Mouse (Mus musculus) MEL (cell line): ENCODE data around the gene Dcps. TPM values are rescaled to one million over a fixed set of nuclear protein-coding genes. Genes with fewer than 3 reads are reported as not detected.

ENCODE experiments used
- DNase-seq: peaks from one replicate; pipeline ENCODE4 v3.0.0; 2011; ENCODE audit warnings: low read depth, low spot score
- H3K27ac ChIP-seq: 2 replicates; pipeline ENCODE4 v1.5.1; 2012; ENCODE audit warnings: low read depth, mild to moderate bottlenecking, control low read depth, low read length, moderate library complexity; ENCODE audit not compliant: control insufficient read depth
- H3K27me3 ChIP-seq, 2 experiments: fragments of 150-350 bp in 1 of 2; sonication (generic) in 1 of 2; 2 replicates each; pipeline ENCODE4 v1.6.1; 2012; ENCODE audit warnings: low read length in 2 of 2, mild to moderate bottlenecking in 2 of 2, improper control_type of control experiment in 1 of 2, moderate library complexity in 1 of 2; ENCODE audit not compliant: insufficient read depth in 2 of 2, control insufficient read depth in 1 of 2
- H3K36me3 ChIP-seq, 2 experiments: 2 replicates each; pipeline ENCODE4 v1.6.1; 2012 to 2014; ENCODE audit warnings: low read length in 2 of 2, improper control_type of control experiment in 1 of 2, inconsistent platforms in 1 of 2, mild to moderate bottlenecking in 1 of 2; ENCODE audit not compliant: insufficient read depth in 2 of 2, control insufficient read depth in 1 of 2
- H3K4me1 ChIP-seq, 2 experiments: fragments of 150-350 bp in 1 of 2; sonication (generic) in 1 of 2; 2 replicates each; pipeline ENCODE4 v1.6.1; 2012; ENCODE audit warnings: low read length in 2 of 2, improper control_type of control experiment in 1 of 2, mild to moderate bottlenecking in 1 of 2; ENCODE audit not compliant: insufficient read depth in 2 of 2, control insufficient read depth in 1 of 2
- H3K4me3 ChIP-seq, 2 experiments: fragments of 150-350 bp in 1 of 2; sonication (generic) in 1 of 2; 2 replicates each; pipeline ENCODE4 v1.5.1; 2012; ENCODE audit warnings: low read depth in 2 of 2, low read length in 2 of 2, mild to moderate bottlenecking in 2 of 2, moderate library complexity in 2 of 2, control low read depth in 1 of 2, improper control_type of control experiment in 1 of 2; ENCODE audit not compliant: control insufficient read depth in 1 of 2, insufficient read depth in 1 of 2
- H3K79me2 ChIP-seq: 2 replicates; pipeline ENCODE4 v1.6.1; 2012; ENCODE audit warnings: mild to moderate bottlenecking, low read length, moderate library complexity; ENCODE audit not compliant: control insufficient read depth, poor library complexity, insufficient read depth
- H3K9ac ChIP-seq: 2 replicates; pipeline ENCODE4 v1.6.1; 2012; ENCODE audit warnings: low read depth, mild to moderate bottlenecking, control low read depth, low read length, moderate library complexity; ENCODE audit not compliant: control insufficient read depth, poor library complexity, severe bottlenecking
- H3K9me3 ChIP-seq: fragments of 150-350 bp; sonication (generic); replicated peaks from 2 replicates; pipeline ENCODE4 v1.6.1; 2012; ENCODE audit warnings: mild to moderate bottlenecking, low read length, improper control_type of control experiment, moderate library complexity; ENCODE audit not compliant: insufficient read depth
- BHLHE40 ChIP-seq: IDR thresholded peaks from 2 replicates; pipeline ENCODE4 v1.6.1; 2012; ENCODE audit warnings: low read depth, mild to moderate bottlenecking, inconsistent platforms, low read length, improper control_type of control experiment, borderline replicate concordance
- CHD1 ChIP-seq: IDR thresholded peaks from 2 replicates; pipeline ENCODE4 v1.6.1; 2012; ENCODE audit warnings: low read depth, mild to moderate bottlenecking, inconsistent platforms, low read length, improper control_type of control experiment
- CHD2 ChIP-seq: IDR thresholded peaks from 2 replicates; pipeline ENCODE4 v1.6.1; 2011; ENCODE audit warnings: low read length, improper control_type of control experiment
- CTCF ChIP-seq, 3 experiments: IDR thresholded peaks in 2 of 3; conservative IDR thresholded peaks in 1 of 3; 2 replicates each; pipeline ENCODE4 v1.5.1; 2011 to 2012; ENCODE audit warnings: low read length in 3 of 3, low read depth in 2 of 3, mild to moderate bottlenecking in 2 of 3, improper control_type of control experiment in 1 of 3, inconsistent platforms in 1 of 3, mixed read lengths in 1 of 3, moderate library complexity in 1 of 3; ENCODE audit not compliant: control insufficient read depth in 1 of 3, insufficient read depth in 1 of 3, poor library complexity in 1 of 3, severe bottlenecking in 1 of 3
- E2F4 ChIP-seq: IDR thresholded peaks from 2 replicates; pipeline ENCODE4 v1.6.1; 2011; ENCODE audit warnings: low read depth, low read length, improper control_type of control experiment, borderline replicate concordance
- ELF1 ChIP-seq: IDR thresholded peaks from 2 replicates; pipeline ENCODE4 v1.6.1; 2014; ENCODE audit warnings: low read depth, mild to moderate bottlenecking, inconsistent platforms, low read length, improper control_type of control experiment, moderate library complexity
- EP300 ChIP-seq, 2 experiments: IDR thresholded peaks; 2 replicates each; pipeline ENCODE4 v1.6.1; 2011; ENCODE audit warnings: improper control_type of control experiment in 2 of 2, low read length in 2 of 2, low read depth in 1 of 2, mild to moderate bottlenecking in 1 of 2
- ETS1 ChIP-seq: IDR thresholded peaks from 2 replicates; pipeline ENCODE4 v1.6.1; 2012; ENCODE audit warnings: low read depth, mild to moderate bottlenecking, inconsistent platforms, low read length, improper control_type of control experiment, moderate library complexity
- GATA1 ChIP-seq: IDR thresholded peaks from 2 replicates; pipeline ENCODE4 v1.6.1; 2011; ENCODE audit warnings: low read depth, low read length, improper control_type of control experiment
- HCFC1 ChIP-seq: IDR thresholded peaks from 2 replicates; pipeline ENCODE4 v1.6.1; 2012; ENCODE audit warnings: low read depth, mild to moderate bottlenecking, inconsistent platforms, low read length, improper control_type of control experiment, moderate library complexity
- JUND ChIP-seq: IDR thresholded peaks from 2 replicates; pipeline ENCODE4 v1.6.1; 2011; ENCODE audit warnings: low read depth, mild to moderate bottlenecking, improper control_type of control experiment, low read length
- KAT2A ChIP-seq: conservative IDR thresholded peaks from 2 replicates; pipeline ENCODE4 v1.6.1; 2012; ENCODE audit warnings: low read depth, low read length, improper control_type of control experiment, inconsistent platforms
- MAFK ChIP-seq: IDR thresholded peaks from 2 replicates; pipeline ENCODE4 v1.6.1; 2011; ENCODE audit warnings: low read depth, mild to moderate bottlenecking, low read length, improper control_type of control experiment, borderline replicate concordance
- MAX ChIP-seq: IDR thresholded peaks from 2 replicates; pipeline ENCODE4 v1.6.1; 2011; ENCODE audit warnings: low read length, improper control_type of control experiment
- MAZ ChIP-seq: IDR thresholded peaks from 2 replicates; pipeline ENCODE4 v1.6.1; 2012; ENCODE audit warnings: low read depth, mild to moderate bottlenecking, inconsistent platforms, low read length, improper control_type of control experiment
- MEF2A ChIP-seq: IDR thresholded peaks from 2 replicates; pipeline ENCODE4 v1.6.1; 2014; ENCODE audit warnings: low read depth, mild to moderate bottlenecking, inconsistent platforms, low read length, improper control_type of control experiment; ENCODE audit not compliant: poor library complexity, insufficient replicate concordance, severe bottlenecking; ENCODE audit errors: extremely low read depth
- MXI1 ChIP-seq: IDR thresholded peaks from 2 replicates; pipeline ENCODE4 v1.6.1; 2011; ENCODE audit warnings: mild to moderate bottlenecking, low read depth, low read length, improper control_type of control experiment
- MYC ChIP-seq: IDR thresholded peaks from 2 replicates; pipeline ENCODE4 v1.6.1; 2011; ENCODE audit warnings: low read depth, mild to moderate bottlenecking, low read length, improper control_type of control experiment, moderate library complexity
- NELFE ChIP-seq: IDR thresholded peaks from 2 replicates; pipeline ENCODE4 v1.6.1; 2011; ENCODE audit warnings: low read depth, low read length, improper control_type of control experiment
- NRF1 ChIP-seq: IDR thresholded peaks from 2 replicates; pipeline ENCODE4 v1.6.1; 2014; ENCODE audit warnings: low read depth, mild to moderate bottlenecking, inconsistent platforms, low read length, improper control_type of control experiment, moderate library complexity; ENCODE audit not compliant: poor library complexity, insufficient read depth, severe bottlenecking
- POLR2A ChIP-seq, 2 experiments: IDR thresholded peaks; 2 replicates each; pipeline ENCODE4 v1.6.1; 2011 to 2012; ENCODE audit warnings: low read length in 2 of 2, mild to moderate bottlenecking in 2 of 2, control low read depth in 1 of 2, improper control_type of control experiment in 1 of 2, low read depth in 1 of 2, moderate library complexity in 1 of 2; ENCODE audit not compliant: control insufficient read depth in 1 of 2, insufficient read depth in 1 of 2, poor library complexity in 1 of 2
- POLR2AphosphoS2 ChIP-seq: IDR thresholded peaks from 2 replicates; pipeline ENCODE4 v1.6.1; 2011; ENCODE audit warnings: low read length, improper control_type of control experiment
- POLR2AphosphoS5 ChIP-seq: IDR thresholded peaks from 2 replicates; pipeline ENCODE4 v1.6.1; 2012; ENCODE audit warnings: low read depth, borderline replicate concordance, mild to moderate bottlenecking, inconsistent platforms, low read length, moderate library complexity, mixed read lengths
- RAD21 ChIP-seq: IDR thresholded peaks from 2 replicates; pipeline ENCODE4 v1.6.1; 2011; ENCODE audit warnings: mild to moderate bottlenecking, low read depth, low read length, improper control_type of control experiment
- RCOR1 ChIP-seq: IDR thresholded peaks from 2 replicates; pipeline ENCODE4 v1.6.1; 2012; ENCODE audit warnings: low read depth, mild to moderate bottlenecking, inconsistent platforms, low read length, improper control_type of control experiment
- SIN3A ChIP-seq: IDR thresholded peaks from 2 replicates; pipeline ENCODE4 v1.6.1; 2012; ENCODE audit warnings: low read length, improper control_type of control experiment, inconsistent platforms
- TCF12 ChIP-seq: IDR thresholded peaks from 2 replicates; pipeline ENCODE4 v1.6.1; 2014; ENCODE audit warnings: low read depth, mild to moderate bottlenecking, inconsistent platforms, low read length, improper control_type of control experiment, moderate library complexity
- USF1 ChIP-seq: IDR thresholded peaks from 2 replicates; pipeline ENCODE4 v1.6.1; 2014; ENCODE audit warnings: low read depth, mild to moderate bottlenecking, inconsistent platforms, low read length, improper control_type of control experiment, moderate library complexity
- USF2 ChIP-seq, 2 experiments: IDR thresholded peaks; 2 replicates each; pipeline ENCODE4 v1.6.1; 2011 to 2012; ENCODE audit warnings: improper control_type of control experiment in 2 of 2, low read length in 2 of 2, borderline replicate concordance in 1 of 2, inconsistent platforms in 1 of 2, low read depth in 1 of 2, mild to moderate bottlenecking in 1 of 2; ENCODE audit not compliant: insufficient read depth in 1 of 2
- ZC3H11A ChIP-seq: IDR thresholded peaks from 2 replicates; pipeline ENCODE4 v1.6.1; 2012; ENCODE audit warnings: low read depth, mild to moderate bottlenecking, inconsistent platforms, low read length, improper control_type of control experiment
- ZKSCAN1 ChIP-seq: IDR thresholded peaks from 2 replicates; pipeline ENCODE4 v1.6.1; 2012; ENCODE audit warnings: low read depth, mild to moderate bottlenecking, inconsistent platforms, low read length, improper control_type of control experiment, moderate library complexity
- ZMIZ1 ChIP-seq: IDR thresholded peaks from 2 replicates; pipeline ENCODE4 v1.6.1; 2012; ENCODE audit warnings: low read depth, mild to moderate bottlenecking, inconsistent platforms, low read length, improper control_type of control experiment, moderate library complexity
- ZNF384 ChIP-seq: IDR thresholded peaks from 2 replicates; pipeline ENCODE4 v1.6.1; 2012; ENCODE audit warnings: low read depth, mild to moderate bottlenecking, inconsistent platforms, low read length, improper control_type of control experiment
- polyA plus RNA-seq, 2 experiments: library from polyadenylated mRNA; stranded (reverse) in 1 of 2; unstranded in 1 of 2; fragments of >175 nt in 1 of 2; fragments of >200 nt in 1 of 2; gene quantifications; 2 replicates each; pipeline versions ENCODE4 v1.2.1 to v1.2.4; 2012; ENCODE audit warnings: low replicate concordance in 2 of 2, low read depth in 1 of 2; ENCODE audit not compliant: insufficient read length in 2 of 2, insufficient read depth in 1 of 2, missing spikeins in 1 of 2
- total RNA-seq: library from RNA; depleted of rRNA; stranded (reverse); fragments of 300-350 nt; gene quantifications from 2 replicates; pipeline ENCODE4 v1.2.3, GENCODE M21; 2012

The Dcps gene
- total and polyA plus RNA-seq, 3 experiments: 54.3 to 115 TPM; not detected in 1

DNA sequence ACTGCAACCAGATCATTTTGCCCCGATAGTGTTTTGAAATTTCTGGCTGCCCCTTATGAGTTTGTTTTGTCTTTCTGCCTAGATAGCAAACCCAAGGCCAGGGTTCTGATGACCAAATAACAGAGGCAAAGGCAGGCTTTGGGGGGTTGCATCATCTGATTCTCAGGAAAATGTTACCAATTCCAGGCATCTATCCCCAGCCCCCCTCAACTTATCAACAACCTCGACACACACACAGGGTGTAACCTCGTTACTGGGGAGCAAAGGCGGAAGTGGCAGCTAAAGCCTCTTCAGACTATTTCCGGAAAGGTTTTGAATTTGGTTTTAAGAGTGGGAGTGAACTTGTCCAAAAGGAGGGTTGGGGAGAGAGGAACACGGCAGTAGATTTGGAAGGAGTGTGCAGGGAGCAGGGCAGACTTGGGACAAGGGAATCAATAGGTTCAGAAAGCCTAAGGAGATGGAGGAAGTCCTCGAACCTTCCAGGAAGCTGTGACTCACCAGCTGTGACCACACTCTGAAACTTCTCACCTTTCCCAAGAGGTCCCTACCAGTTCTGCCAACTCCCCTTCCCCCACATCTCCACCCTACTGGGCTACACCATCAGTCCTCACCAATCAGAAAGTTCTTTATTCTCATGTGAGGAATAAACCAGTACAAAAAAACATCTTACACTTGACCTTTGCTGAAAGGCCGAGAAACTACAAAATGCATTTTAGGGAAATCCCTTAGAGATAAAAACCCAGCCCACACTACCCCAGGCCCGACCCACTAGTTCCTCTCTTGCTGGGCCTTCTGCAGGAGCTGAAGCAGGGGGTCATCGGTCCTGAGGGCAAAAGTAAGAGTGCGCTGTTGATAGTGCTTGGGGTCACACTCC lies 51.8 kb downstream of the Dcps start (continued):
- no peak for TF ChIP-seq CTCF (IDR thresholded peaks at IDR 0.05 in 2 of 3, conservative IDR thresholded peaks at IDR 0.05 in 1 of 3; ENCODE audit: control insufficient read depth in 1 of 3, insufficient read depth in 1 of 3, low read depth in 2 of 3, low read length in 3 of 3, poor library complexity in 1 of 3, severe bottlenecking in 1 of 3)

GRCm38 (mm10) chr9:35123456-35123803 lies 52.4 kb downstream of the Dcps start:
- H3K9ac ChIP-seq: peak overlapping the region; percentile 59
- peaks cover 0 to 59% of the 10 kb centered on the region in 2 experiments; a peak in 2 of 4 replicates for H3K36me3 ChIP-seq
- H3K9me3 ChIP-seq: no peaks in the 10 kb centered on the region
- no peak overlapping the region for H3K4me3 ChIP-seq
- peaks cover 19 to 61% of the 10 kb centered on the region in 2 experiments for H3K4me1 ChIP-seq
- no peak for DNase-seq
- H3K27ac ChIP-seq: peak overlapping the region; percentile 99
- peaks cover 18% of the 10 kb centered on the region for H3K79me2 ChIP-seq
- no peaks in the 10 kb centered on the region for H3K27me3 ChIP-seq
- TF ChIP-seq POLR2AphosphoS5: no peak
- no peak for TF ChIP-seq CTCF (IDR thresholded peaks at IDR 0.05 in 2 of 3, conservative IDR thresholded peaks at IDR 0.05 in 1 of 3; ENCODE audit: control insufficient read depth in 1 of 3, insufficient read depth in 1 of 3, low read depth in 2 of 3, low read length in 3 of 3, poor library complexity in 1 of 3, severe bottlenecking in 1 of 3)
- no peak for TF ChIP-seq HCFC1
- peak; percentile 31; the same call in 1 of the 2 replicates for TF ChIP-seq MXI1
- no peak for TF ChIP-seq GATA1
- TF ChIP-seq EP300 (IDR thresholded peaks at IDR 0.05; ENCODE audit: low read depth in 1 of 2, low read length in 2 of 2): no peak
- TF ChIP-seq NELFE: 0 out of 2 replicates have a peak, but pooled peaks have one; percentile 43
- no peak for TF ChIP-seq POLR2A (IDR thresholded peaks at IDR 0.05; ENCODE audit: control insufficient read depth in 1 of 2, insufficient read depth in 1 of 2, low read depth in 1 of 2, low read length in 2 of 2, poor library complexity in 1 of 2)
- TF ChIP-seq MAZ: no peak
- TF ChIP-seq MAX: peak; percentile 39; the same call in 1 of the 2 replicates
- TF ChIP-seq KAT2A: no peak
- no peak; the same call in 1 of the 2 replicates for TF ChIP-seq ETS1
- no peak for TF ChIP-seq RCOR1
- no peak for TF ChIP-seq USF2 (IDR thresholded peaks at IDR 0.05; ENCODE audit: borderline replicate concordance in 1 of 2, insufficient read depth in 1 of 2, low read depth in 1 of 2, low read length in 2 of 2)
- TF ChIP-seq ELF1: no peak
- 0 out of 2 replicates have a peak, but pooled peaks have one; percentile 27 for TF ChIP-seq E2F4
- no peak for TF ChIP-seq JUND
- TF ChIP-seq ZNF384: no peak
- TF ChIP-seq BHLHE40: no peak
- no peak for TF ChIP-seq SIN3A
- no peak for TF ChIP-seq ZMIZ1
- no peak for TF ChIP-seq CHD2
- TF ChIP-seq MYC: no peak
- no peak for TF ChIP-seq POLR2AphosphoS2
- TF ChIP-seq ZC3H11A: no peak
- TF ChIP-seq MAFK: no peak
- TF ChIP-seq ZKSCAN1: no peak
- TF ChIP-seq TCF12: no peak
- TF ChIP-seq CHD1: peak; percentile 87; the same call in 1 of the 2 replicates
- no peak for TF ChIP-seq RAD21
- TF ChIP-seq MEF2A: no peak
- TF ChIP-seq NRF1: no peak
- TF ChIP-seq USF1: no peak
